Mouse (Mus musculus): ENCODE data around the gene Gcm1. TPM values are rescaled to one million over a fixed set of nuclear protein-coding genes. Genes with fewer than 3 reads are reported as not detected.

The Gcm1 gene
- polyA plus RNA-seq, 2 experiments: not detected

- Histone ChIP-seq H3K4me2 (ENCODE audit: low read depth) (no peak overlapping the region), H3K4me3 (ENCODE audit: insufficient read depth in 1 of 2, low read depth in 2 of 2, low read length in 2 of 2) (no peak overlapping the region), H3K27ac (no peak overlapping the region), H3K9ac (replicated peaks) (no peak overlapping the region), H3K9me3 (ENCODE audit: control insufficient read depth, low read length) (no peaks in the 10 kb centered on the region), H3K4me1 (replicated peaks; ENCODE audit: control insufficient read depth in 2 of 2, insufficient read depth in 2 of 2, low read length in 1 of 2) (no peaks in the 10 kb centered on the region; a peak in 1 of 4 replicates), H3K36me3 (replicated peaks; ENCODE audit: control insufficient read depth, insufficient read depth, low read depth) (no peaks in the 10 kb centered on the region), H3K27me3 (ENCODE audit: control insufficient read depth, insufficient read depth, low read length) (no peaks in the 10 kb centered on the region)
- 63% methylated on average over 7 of the region's 7 CpGs for WGBS (ENCODE audit: insufficient replicate concordance)
- TF ChIP-seq EP300 (IDR thresholded peaks at IDR 0.05; ENCODE audit: low read depth) (no peak), CTCF (IDR thresholded peaks at IDR 0.05; ENCODE audit: low read depth) (no peak)
- DNase-seq (ENCODE audit: low read depth in 3 of 3, low spot score in 3 of 3) (no peak), ATAC-seq (ENCODE audit: insufficient read depth) (no peak)
Observed at GRCm38 (mm10) chr9:78015816-78016215, 35.9 kb upstream of the Gcm1 start.

- TF ChIP-seq CTCF (IDR thresholded peaks at IDR 0.05; ENCODE audit: low read depth) (no peak), EP300 (IDR thresholded peaks at IDR 0.05; ENCODE audit: low read depth) (no peak)
- Histone ChIP-seq H3K4me3 (ENCODE audit: insufficient read depth in 1 of 2, low read depth in 2 of 2, low read length in 2 of 2) (no peak overlapping the region), H3K36me3 (replicated peaks; ENCODE audit: control insufficient read depth, insufficient read depth, low read depth) (no peaks in the 10 kb centered on the region), H3K27ac (no peak overlapping the region), H3K4me2 (ENCODE audit: low read depth) (no peak overlapping the region), H3K4me1 (replicated peaks; ENCODE audit: control insufficient read depth in 2 of 2, insufficient read depth in 2 of 2, low read length in 1 of 2) (peaks cover 0 to under 1% of the 10 kb centered on the region in 2 experiments; a peak in 1 of 4 replicates), H3K9ac (replicated peaks) (no peak overlapping the region), H3K9me3 (ENCODE audit: control insufficient read depth, low read length) (no peaks in the 10 kb centered on the region), H3K27me3 (ENCODE audit: control insufficient read depth, insufficient read depth, low read length) (no peaks in the 10 kb centered on the region)
- WGBS (ENCODE audit: insufficient replicate concordance): 71% methylated on average over 15 of the region's 15 CpGs
- ATAC-seq (ENCODE audit: insufficient read depth): no peak
- no peak for DNase-seq (ENCODE audit: low read depth in 3 of 3, low spot score in 3 of 3)
Observed at GRCm38 (mm10) chr9:78016288-78016687, 35.4 kb upstream of the Gcm1 start.

GRCm38 (mm10) chr9:78021256-78021655 is 30.5 kb upstream of the Gcm1 start:
- no peak for DNase-seq (ENCODE audit: low read depth in 3 of 3, low spot score in 3 of 3)
- no peak for ATAC-seq (ENCODE audit: insufficient read depth)
- WGBS (ENCODE audit: insufficient replicate concordance): 50% methylated on average over 9 of the region's 9 CpGs

GRCm38 (mm10) chr9:78022187-78022945 is 29.4 kb upstream of the Gcm1 start:
- Histone ChIP-seq H3K27me3 (ENCODE audit: control insufficient read depth, insufficient read depth, low read length) (no peaks in the 10 kb centered on the region), H3K4me3 (ENCODE audit: insufficient read depth in 1 of 2, low read depth in 2 of 2, low read length in 2 of 2) (no peak overlapping the region), H3K9ac (replicated peaks) (no peak overlapping the region), H3K4me2 (ENCODE audit: low read depth) (no peak overlapping the region; the same call in 1 of the 2 replicates), H3K27ac (no peak overlapping the region), H3K9me3 (ENCODE audit: control insufficient read depth, low read length) (no peaks in the 10 kb centered on the region), H3K36me3 (replicated peaks; ENCODE audit: control insufficient read depth, insufficient read depth, low read depth) (no peaks in the 10 kb centered on the region), H3K4me1 (replicated peaks; ENCODE audit: control insufficient read depth in 2 of 2, insufficient read depth in 2 of 2, low read length in 1 of 2) (peaks cover 0 to 10% of the 10 kb centered on the region in 2 experiments; a peak in 2 of 4 replicates)
- 50% methylated on average over 8 of the region's 8 CpGs for WGBS (ENCODE audit: insufficient replicate concordance)
- ATAC-seq (ENCODE audit: insufficient read depth) (peak; percentile 31; the same call in 1 of the 2 replicates), DNase-seq (ENCODE audit: low read depth in 3 of 3, low spot score in 3 of 3) (no peak)
- TF ChIP-seq EP300 (IDR thresholded peaks at IDR 0.05; ENCODE audit: low read depth) (no peak), CTCF (IDR thresholded peaks at IDR 0.05; ENCODE audit: low read depth) (no peak)

More at GRCm38 (mm10) chr9:78021256-78021655, 30.5 kb upstream of the Gcm1 start:
- H3K4me2 ChIP-seq (ENCODE audit: low read depth): no peak overlapping the region
- H3K9me3 ChIP-seq (ENCODE audit: control insufficient read depth, low read length): no peaks in the 10 kb centered on the region
- no peak overlapping the region for H3K27ac ChIP-seq
- no peaks in the 10 kb centered on the region for H3K27me3 ChIP-seq (ENCODE audit: control insufficient read depth, insufficient read depth, low read length)
- TF ChIP-seq CTCF (IDR thresholded peaks at IDR 0.05; ENCODE audit: low read depth) (no peak), EP300 (IDR thresholded peaks at IDR 0.05; ENCODE audit: low read depth) (no peak)
- H3K36me3 ChIP-seq (replicated peaks; ENCODE audit: control insufficient read depth, insufficient read depth, low read depth): no peaks in the 10 kb centered on the region
- H3K4me1 ChIP-seq (replicated peaks; ENCODE audit: control insufficient read depth in 2 of 2, insufficient read depth in 2 of 2, low read length in 1 of 2): peaks cover 0 to 10% of the 10 kb centered on the region in 2 experiments; a peak in 2 of 4 replicates
- no peak overlapping the region for H3K9ac ChIP-seq (replicated peaks)
- H3K4me3 ChIP-seq (ENCODE audit: insufficient read depth in 1 of 2, low read depth in 2 of 2, low read length in 2 of 2): no peak overlapping the region

GRCm38 (mm10) chr9:78024823-78025222 is 26.9 kb upstream of the Gcm1 start:
- Histone ChIP-seq H3K4me3 (ENCODE audit: insufficient read depth in 1 of 2, low read depth in 2 of 2, low read length in 2 of 2) (no peak overlapping the region), H3K4me2 (ENCODE audit: low read depth) (no peak overlapping the region), H3K9ac (replicated peaks) (no peak overlapping the region), H3K9me3 (ENCODE audit: control insufficient read depth, low read length) (no peaks in the 10 kb centered on the region), H3K27me3 (ENCODE audit: control insufficient read depth, insufficient read depth, low read length) (no peaks in the 10 kb centered on the region), H3K27ac (no peak overlapping the region), H3K36me3 (replicated peaks; ENCODE audit: control insufficient read depth, insufficient read depth, low read depth) (no peaks in the 10 kb centered on the region), H3K4me1 (replicated peaks; ENCODE audit: control insufficient read depth in 2 of 2, insufficient read depth in 2 of 2, low read length in 1 of 2) (peaks cover 0 to 10% of the 10 kb centered on the region in 2 experiments; a peak in 2 of 4 replicates)
- 13% methylated on average over 3 of the region's 3 CpGs for WGBS (ENCODE audit: insufficient replicate concordance)
- ATAC-seq (ENCODE audit: insufficient read depth) (no peak), DNase-seq (ENCODE audit: low read depth in 3 of 3, low spot score in 3 of 3) (no peak)
- TF ChIP-seq CTCF (IDR thresholded peaks at IDR 0.05; ENCODE audit: low read depth): peak; percentile 85
- no peak for TF ChIP-seq EP300 (IDR thresholded peaks at IDR 0.05; ENCODE audit: low read depth)

Measured in liver, embryonic 14.5 days (tissue).